Mouse (Mus musculus) monocyte, adult 2 months (primary cell): ENCODE data around the gene Slc25a42.

Experiments
- DNase-seq, 2 experiments: peaks; one replicate each; pipeline ENCODE4 v3.0.0; 2022; ENCODE audit warnings: low spot score in 2 of 2, low read depth in 1 of 2

Gene Slc25a42

GRCm38 (mm10) chr8:70212112-70213055, at the start of gene Slc25a42:
TSS of gene Slc25a42 (minus strand) at chr8:70212305.
- peak; percentile 91 to 94 for DNase-seq

GRCm38 (mm10) chr8:70259043-70259442, 46.9 kb upstream of the Slc25a42 start:
- DNase-seq: no peak

- DNase-seq: no peak
Measured at GRCm38 (mm10) chr8:70258600-70258999, 46.5 kb upstream of the Slc25a42 start.

- no peak for DNase-seq
Measured at GRCm38 (mm10) chr8:70257456-70257855, 45.4 kb upstream of the Slc25a42 start.

- DNase-seq: no peak
Measured at GRCm38 (mm10) chr8:70254628-70255027, 42.5 kb upstream of the Slc25a42 start.

- DNase-seq: no peak
Measured at GRCm38 (mm10) chr8:70247841-70248240, 35.7 kb upstream of the Slc25a42 start.

GRCm38 (mm10) chr8:70246622-70247021, 34.5 kb upstream of the Slc25a42 start:
- no peak for DNase-seq

- no peak for DNase-seq
Measured at GRCm38 (mm10) chr8:70240642-70241041, 28.5 kb upstream of the Slc25a42 start.

GRCm38 (mm10) chr8:70237842-70238241, 25.7 kb upstream of the Slc25a42 start:
- no peak for DNase-seq

- DNase-seq: no peak
Measured at GRCm38 (mm10) chr8:70234781-70235128, 22.6 kb upstream of the Slc25a42 start.

- DNase-seq: peak; percentile 87 to 95
Measured at GRCm38 (mm10) chr8:70234080-70234780, 22.1 kb upstream of the Slc25a42 start, which contains the start of the genes Sugp2 and Armc6. TSS of gene Sugp2 (plus strand) at chr8:70234226. TSS of gene Armc6 (minus strand) at chr8:70234466.

- no peak for DNase-seq
Measured at GRCm38 (mm10) chr8:70233606-70234005, 21.5 kb upstream of the Slc25a42 start.

GRCm38 (mm10) chr8:70230837-70231236, 18.7 kb upstream of the Slc25a42 start:
- DNase-seq: no peak

- no peak for DNase-seq
Measured at GRCm38 (mm10) chr8:70227997-70228396, 15.9 kb upstream of the Slc25a42 start.

- no peak for DNase-seq
Measured at GRCm38 (mm10) chr8:70223341-70223740, 11.2 kb upstream of the Slc25a42 start.

GRCm38 (mm10) chr8:70222041-70222440, 9.9 kb upstream of the Slc25a42 start:
- no peak for DNase-seq

GRCm38 (mm10) chr8:70220911-70221310, 8.8 kb upstream of the Slc25a42 start:
- no peak for DNase-seq

GRCm38 (mm10) chr8:70220236-70220840, 8.2 kb upstream of the Slc25a42 start:
- DNase-seq: no peak

GRCm38 (mm10) chr8:70219107-70219684, 7.1 kb upstream of the Slc25a42 start:
- no peak for DNase-seq

GRCm38 (mm10) chr8:70217441-70217840, 5.3 kb upstream of the Slc25a42 start:
- no peak for DNase-seq

GRCm38 (mm10) chr8:70216566-70216965, 4.5 kb upstream of the Slc25a42 start:
- no peak for DNase-seq
